Mouse (Mus musculus) heart, adult 2 months (tissue): ENCODE results near the gene Cdyl2.

ENCODE experiments used
- CTCF ChIP-seq: fragments of 200-600 bp; IDR thresholded peaks from 2 replicates; pipeline ENCODE4 v1.8.1; 2022; ENCODE audit warnings: antibody characterized with exemption, mild to moderate bottlenecking, moderate library complexity
- EP300 ChIP-seq: fragments of 200-500 bp; IDR thresholded peaks from 2 replicates; pipeline ENCODE4 v1.6.1; 2011; ENCODE audit warnings: low read depth, low read length, control low read depth; ENCODE audit not compliant: insufficient read depth
- POLR2A ChIP-seq: fragments of 200-500 bp; IDR thresholded peaks from 2 replicates; pipeline ENCODE4 v1.6.1; 2011; ENCODE audit warnings: mild to moderate bottlenecking, low read depth, low read length, control low read depth; ENCODE audit not compliant: insufficient read depth

GRCm38 (mm10) chr8:116756174-116756573, 23.4 kb upstream of the Cdyl2 start:
- TF ChIP-seq EP300 = no peak
- no peak for TF ChIP-seq POLR2A
- TF ChIP-seq CTCF = no peak
